Mouse (Mus musculus) MEL (cell line): ENCODE measurements at regions not wholly inside any gene's neighbourhood (a gene's known extent, or its start where the extent isn't known, plus 50 kb on each side); places are given as distances from the start of the nearest gene placed in this dataset.

Experiments used
- CHD2 ChIP-seq: IDR thresholded peaks from 2 replicates; pipeline ENCODE4 v1.6.1; 2011; ENCODE audit warnings: low read length, improper control_type of control experiment
- CTCF ChIP-seq, 3 experiments: IDR thresholded peaks in 2 of 3; conservative IDR thresholded peaks in 1 of 3; 2 replicates each; pipeline ENCODE4 v1.5.1; 2011 to 2012; ENCODE audit warnings: low read length in 3 of 3, low read depth in 2 of 3, mild to moderate bottlenecking in 2 of 3, improper control_type of control experiment in 1 of 3, inconsistent platforms in 1 of 3, mixed read lengths in 1 of 3, moderate library complexity in 1 of 3; ENCODE audit not compliant: control insufficient read depth in 1 of 3, insufficient read depth in 1 of 3, poor library complexity in 1 of 3, severe bottlenecking in 1 of 3
- ELF1 ChIP-seq: IDR thresholded peaks from 2 replicates; pipeline ENCODE4 v1.6.1; 2014; ENCODE audit warnings: low read depth, mild to moderate bottlenecking, inconsistent platforms, low read length, improper control_type of control experiment, moderate library complexity
- JUND ChIP-seq: IDR thresholded peaks from 2 replicates; pipeline ENCODE4 v1.6.1; 2011; ENCODE audit warnings: low read depth, mild to moderate bottlenecking, improper control_type of control experiment, low read length
- MAFK ChIP-seq: IDR thresholded peaks from 2 replicates; pipeline ENCODE4 v1.6.1; 2011; ENCODE audit warnings: low read depth, mild to moderate bottlenecking, low read length, improper control_type of control experiment, borderline replicate concordance
- POLR2A ChIP-seq, 2 experiments: IDR thresholded peaks; 2 replicates each; pipeline ENCODE4 v1.6.1; 2011 to 2012; ENCODE audit warnings: low read length in 2 of 2, mild to moderate bottlenecking in 2 of 2, control low read depth in 1 of 2, improper control_type of control experiment in 1 of 2, low read depth in 1 of 2, moderate library complexity in 1 of 2; ENCODE audit not compliant: control insufficient read depth in 1 of 2, insufficient read depth in 1 of 2, poor library complexity in 1 of 2
- RCOR1 ChIP-seq: IDR thresholded peaks from 2 replicates; pipeline ENCODE4 v1.6.1; 2012; ENCODE audit warnings: low read depth, mild to moderate bottlenecking, inconsistent platforms, low read length, improper control_type of control experiment
- UBTF ChIP-seq: IDR thresholded peaks from 2 replicates; pipeline ENCODE4 v1.6.1; 2012; ENCODE audit warnings: low read depth, mild to moderate bottlenecking, inconsistent platforms, low read length, improper control_type of control experiment, moderate library complexity, borderline replicate concordance; ENCODE audit not compliant: insufficient read depth
- USF1 ChIP-seq: IDR thresholded peaks from 2 replicates; pipeline ENCODE4 v1.6.1; 2014; ENCODE audit warnings: low read depth, mild to moderate bottlenecking, inconsistent platforms, low read length, improper control_type of control experiment, moderate library complexity
- ZC3H11A ChIP-seq: IDR thresholded peaks from 2 replicates; pipeline ENCODE4 v1.6.1; 2012; ENCODE audit warnings: low read depth, mild to moderate bottlenecking, inconsistent platforms, low read length, improper control_type of control experiment
- ZKSCAN1 ChIP-seq: IDR thresholded peaks from 2 replicates; pipeline ENCODE4 v1.6.1; 2012; ENCODE audit warnings: low read depth, mild to moderate bottlenecking, inconsistent platforms, low read length, improper control_type of control experiment, moderate library complexity

DNA sequence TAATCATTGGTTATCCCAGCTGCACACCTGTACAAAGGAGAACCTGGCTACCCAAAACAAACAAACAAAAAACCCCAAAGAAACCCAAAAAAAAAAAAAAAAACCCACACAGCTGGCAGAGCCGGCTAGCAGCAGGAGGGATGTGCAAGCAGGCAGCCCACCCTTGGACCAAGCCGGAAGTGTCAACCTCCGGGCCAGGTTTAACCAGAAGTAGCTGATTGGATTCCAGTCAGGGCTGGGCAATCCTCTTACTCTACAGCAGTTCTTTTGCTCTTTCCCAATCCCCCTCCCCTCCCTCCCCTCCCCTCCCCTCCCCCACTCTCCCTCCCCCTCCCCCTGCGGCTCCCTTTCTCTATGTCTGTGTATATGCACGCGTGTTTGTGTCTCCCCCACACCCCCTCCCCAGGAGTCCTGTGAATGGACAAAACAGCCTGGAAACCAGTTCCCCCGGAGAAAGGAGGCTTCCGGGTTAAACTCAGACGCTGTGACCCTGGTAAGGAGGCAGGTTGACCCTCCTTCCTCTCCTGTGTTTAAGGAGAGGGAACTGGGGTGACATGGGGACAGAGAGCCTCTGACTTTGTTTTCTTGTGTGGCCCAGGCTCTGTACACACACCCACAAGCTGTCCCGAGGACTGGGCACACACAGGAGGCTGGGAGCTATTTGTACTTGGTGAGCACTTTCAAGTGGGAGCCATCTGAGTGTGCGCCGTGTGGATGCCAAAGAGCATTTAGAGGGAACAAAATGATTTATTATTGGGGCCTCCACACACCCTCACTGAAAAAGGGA, 93.9 kb upstream of the Jarid2 start:
- TF ChIP-seq CHD2 (no peak), RCOR1 (no peak), JUND (no peak), CTCF (IDR thresholded peaks at IDR 0.05 in 2 of 3, conservative IDR thresholded peaks at IDR 0.05 in 1 of 3; ENCODE audit: control insufficient read depth in 1 of 3, insufficient read depth in 1 of 3, low read depth in 2 of 3, low read length in 3 of 3, poor library complexity in 1 of 3, severe bottlenecking in 1 of 3) (no peak), MAFK (no peak), POLR2A (IDR thresholded peaks at IDR 0.05; ENCODE audit: control insufficient read depth in 1 of 2, insufficient read depth in 1 of 2, low read depth in 1 of 2, low read length in 2 of 2, poor library complexity in 1 of 2) (no peak), UBTF (no peak), ZKSCAN1 (no peak), ZC3H11A (no peak), ELF1 (no peak), USF1 (no peak)
